Mouse (Mus musculus) liver, adult 2 months (tissue): ENCODE results near the gene Igf2r.

Source experiments
- CTCF ChIP-seq: fragments of 200-500 bp; IDR thresholded peaks from 2 replicates; pipeline ENCODE4 v1.5.1; 2011; ENCODE audit warnings: low read depth, low read length, control low read depth
- POLR2A ChIP-seq: fragments of 200-500 bp; IDR thresholded peaks from 2 replicates; pipeline ENCODE4 v1.6.1; 2011; ENCODE audit warnings: low read length, control low read depth; ENCODE audit not compliant: insufficient read depth; ENCODE audit errors: extremely low read depth

GRCm38 (mm10) chr17:12751641-12752040, 17.8 kb downstream of the Igf2r start:
- no peak for TF ChIP-seq POLR2A
- TF ChIP-seq CTCF, result no peak
